ENCODE assay signal across 7 mouse cellular contexts in the genomic region with DNA sequence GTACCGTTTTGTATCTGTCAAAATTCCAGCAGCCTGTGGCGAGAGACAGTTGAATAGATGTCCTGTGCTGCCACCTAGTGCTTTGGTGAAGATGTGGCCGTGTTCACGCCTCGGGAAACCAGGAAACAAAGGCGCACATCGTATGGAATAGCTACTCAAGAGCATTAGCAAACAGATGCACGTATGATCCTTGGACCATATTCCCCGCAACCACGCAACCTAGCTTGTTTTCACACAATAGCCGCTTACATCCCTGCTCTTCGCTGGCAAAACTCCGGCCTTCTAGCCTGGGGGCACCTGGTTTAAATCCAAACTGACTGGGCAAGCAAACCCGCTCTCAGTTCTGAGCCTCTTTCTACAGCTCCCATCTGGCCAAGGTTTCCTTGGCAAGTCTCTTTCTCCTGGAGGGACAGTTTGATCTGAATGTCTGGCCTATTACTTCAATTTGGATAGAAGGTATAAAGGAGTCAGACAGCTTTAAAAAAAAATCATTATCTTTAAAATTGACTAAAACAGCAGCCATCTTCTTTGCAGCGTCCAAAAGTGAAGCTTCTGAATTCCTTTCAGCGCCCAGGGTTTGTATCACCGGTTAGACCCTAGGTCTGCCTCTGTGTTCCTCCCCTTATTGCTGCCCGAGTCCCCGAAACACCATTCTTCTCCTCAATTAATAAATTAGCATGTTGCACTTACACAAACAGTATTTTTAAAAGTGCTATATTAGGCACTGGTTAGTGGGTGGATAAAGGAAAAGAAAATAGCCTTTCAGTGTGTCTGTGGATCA.
A peak's percentile ranks its signal among the peaks of the same experiment; 100 is the strongest.
DNase-seq lines count a peak whose midpoint lies in the region; ATAC-seq lines count a peak whose summit lies in the region.

No protein-coding gene starts in this region.

- no peaks in the 10 kb centered on the region for H3K9me3 ChIP-seq in midbrain, embryonic 16.5 days (replicated peaks; ENCODE audit: control insufficient read depth, low read length, poor library complexity, severe bottlenecking)

- H3K36me3 ChIP-seq in midbrain, embryonic 16.5 days (ENCODE audit: control insufficient read depth, insufficient read depth, low read length), result no peaks in the 10 kb centered on the region

- H3K27ac ChIP-seq in midbrain, embryonic 16.5 days (ENCODE audit: low read length), result no peak overlapping the region

- no peaks in the 10 kb centered on the region for H3K27me3 ChIP-seq in midbrain, embryonic 16.5 days (ENCODE audit: control insufficient read depth, insufficient read depth, low read depth, low read length)

- intact Hi-C loops in gastrocnemius, postnatal 14 days (cut with DNase I; ENCODE audit: low total_unique reads), result loop anchor here (5.0 kb wide), 1 partner anchor 632 kb away; no protein-coding TSS in a partner anchor
- intact Hi-C loops in left cerebral cortex, postnatal 4 days (cut with DNase I), result loop anchor here (5.0 to 10.0 kb wide), 6 partner anchors 242 to 1567 kb away; no protein-coding TSS in a partner anchor

- DNase-seq in adrenal gland, adult 8-10 months, result peak; percentile 17
- DNase-seq in cerebellum, postnatal 4 days (ENCODE audit: low spot score in 2 of 2), result peak; percentile 47 to 77
- peak; percentile 22 for DNase-seq in gastrocnemius, postnatal 14 days
- DNase-seq in kidney, adult 18-20 months, result peak; percentile 56
- DNase-seq in left cerebral cortex, postnatal 4 days, result peak; percentile 87
- DNase-seq in testis, postnatal 14 days (ENCODE audit: low spot score), result peak; percentile 13

- peak overlapping the region; percentile 33 for H3K4me3 ChIP-seq in midbrain, embryonic 16.5 days (ENCODE audit: low read depth, low read length)

- peak overlapping the region; percentile 69 for H3K9ac ChIP-seq in midbrain, embryonic 16.5 days (ENCODE audit: low read depth, low read length)

- 0 out of 2 replicates have a peak, but pooled peaks cover 2% of the 10 kb centered on the region for H3K4me1 ChIP-seq in midbrain, embryonic 16.5 days (ENCODE audit: control insufficient read depth, insufficient read depth, low read length)

- ATAC-seq in midbrain, embryonic 16.5 days, result peak; percentile 95

- H3K4me2 ChIP-seq in midbrain, embryonic 16.5 days (ENCODE audit: low read length), result peak overlapping the region; percentile 54

- WGBS in midbrain, embryonic 16.5 days, result 20% methylated on average over 19 of the region's 19 CpGs

Comparison
In these comparisons a context has a peak if more than half of its experiments do, and no peak if none do; other contexts are left out.
1. DNase-seq: peak in every context shown above with its lines; median percentile 87 in left cerebral cortex, postnatal 4 days; 62 in cerebellum, postnatal 4 days; 56 in kidney, adult 18-20 months; 22 in gastrocnemius, postnatal 14 days; 17 in adrenal gland, adult 8-10 months; 13 in testis, postnatal 14 days.